Mouse (Mus musculus) kidney, adult 11 months (tissue): Measurements from ENCODE around the gene Olfr1048.
"Not testable (repeated sequence)": the region's sequence is repeated elsewhere in the genome, so short reads cannot be mapped to it uniquely, and the experiment has no call there.

ENCODE experiments used
- DNase-seq: peaks from one replicate; pipeline ENCODE4 v3.0.0; 2022

Olfr1048 gene

GRCm38 (mm10) chr2:86240189-86240588 is at the start of gene Olfr1048:
TSS of gene Olfr1048 (minus strand) at chr2:86240289.
- no peak for DNase-seq

- not testable (repeated sequence) for DNase-seq
Observed at GRCm38 (mm10) chr2:86278988-86279387, 38.9 kb upstream of the Olfr1048 start, which contains the start of gene Olfr1051. TSS of gene Olfr1051 (minus strand) at chr2:86279088.

- DNase-seq = not testable (repeated sequence)
Observed at GRCm38 (mm10) chr2:86258228-86258627, 18.1 kb upstream of the Olfr1048 start, which contains the start of gene Olfr1049. TSS of gene Olfr1049 (minus strand) at chr2:86258328.

- no peak for DNase-seq
Observed at GRCm38 (mm10) chr2:86231301-86231700, 8.8 kb downstream of the Olfr1048 start, which contains the start of gene Olfr1047. TSS of gene Olfr1047 (minus strand) at chr2:86231401.

GRCm38 (mm10) chr2:86219214-86219613 is 20.9 kb downstream of the Olfr1048 start, which contains the start of gene Olfr1046:
TSS of gene Olfr1046 (minus strand) at chr2:86219314.
- no peak for DNase-seq

GRCm38 (mm10) chr2:86202909-86203308 is 37.2 kb downstream of the Olfr1048 start, which contains the start of gene Olfr1045:
TSS of gene Olfr1045 (minus strand) at chr2:86203009.
- DNase-seq = no peak

- no peak for DNase-seq
Observed at GRCm38 (mm10) chr2:86195863-86196262, 44.2 kb downstream of the Olfr1048 start.

- no peak for DNase-seq
Observed at GRCm38 (mm10) chr2:86185583-86185982, 54.5 kb downstream of the Olfr1048 start, which contains the start of gene Olfr52. TSS of gene Olfr52 (minus strand) at chr2:86185683.
